Mouse (Mus musculus): ENCODE data around the gene Hadh. TPM values are rescaled to one million over a fixed set of nuclear protein-coding genes. Genes with fewer than 3 reads are reported as not detected.

Hadh gene
- total and polyA plus RNA-seq, 3 experiments: 42.3 to 73.4 (median 46.9) TPM

DNA sequence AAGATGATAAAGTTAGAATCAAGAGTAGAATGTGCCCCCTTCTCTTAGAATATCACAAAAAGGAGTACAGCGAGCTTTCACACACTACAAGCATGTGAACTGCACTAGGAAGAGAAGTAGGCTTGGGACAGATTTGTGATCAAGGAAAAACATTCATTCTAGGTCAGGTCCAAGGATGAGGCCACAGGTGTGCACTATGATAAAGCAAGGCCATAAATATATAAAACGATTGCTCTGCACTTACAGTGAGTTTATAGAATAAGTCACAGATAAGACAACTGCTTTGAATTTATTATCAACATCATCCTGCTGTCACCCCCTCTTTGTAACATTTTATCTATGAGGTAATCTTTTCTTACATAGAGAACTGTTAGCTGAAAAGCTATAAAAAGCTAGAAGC, 20.4 kb upstream of the Hadh start:
- Histone ChIP-seq H3K9me3 (replicated peaks; ENCODE audit: low read length) (no peaks in the 10 kb centered on the region), H3K79me2 (replicated peaks; ENCODE audit: control insufficient read depth, extremely low read depth, insufficient read depth, poor library complexity, severe bottlenecking) (no peaks in the 10 kb centered on the region), H3K27me3 (replicated peaks) (no peaks in the 10 kb centered on the region), H3K4me1 (ENCODE audit: control insufficient read depth in 1 of 2, insufficient read depth in 2 of 2) (peaks cover 20 to 38% of the 10 kb centered on the region in 2 experiments), H3K9ac (ENCODE audit: insufficient read depth, low read depth) (no peak overlapping the region), H3K36me3 (replicated peaks in 1 of 2; ENCODE audit: control insufficient read depth in 1 of 2, insufficient read depth in 1 of 2, low read length in 1 of 2) (no peaks in the 10 kb centered on the region), H3K4me3 (replicated peaks in 1 of 3; ENCODE audit: low read depth in 2 of 3, low read length in 2 of 3, poor library complexity in 1 of 3) (no peak overlapping the region), H3K27ac (ENCODE audit: insufficient read depth, low read depth) (no peak overlapping the region), H3K4me2 (ENCODE audit: insufficient read depth, low read depth, poor library complexity, severe bottlenecking) (no peak overlapping the region)
- DNase-seq (ENCODE audit: extremely low read depth): no peak
- in situ Hi-C loops (cut with MboI; ENCODE audit: low pct_ligation_motif_present, low pct_unique_long_range_greater_than_20kb, low sequenced_read_pairs): no loop called here
- TF ChIP-seq SIN3A (IDR thresholded peaks at IDR 0.05; ENCODE audit: low read length) (no peak), HCFC1 (IDR thresholded peaks at IDR 0.05; ENCODE audit: low read depth, low read length) (no peak), TCF12 (IDR thresholded peaks at IDR 0.05; ENCODE audit: low read depth, low read length) (no peak), TBP (conservative IDR thresholded peaks at IDR 0.05; ENCODE audit: low read depth, low read length) (no peak), BHLHE40 (IDR thresholded peaks at IDR 0.05; ENCODE audit: low read depth, low read length) (no peak), POLR2A (IDR thresholded peaks at IDR 0.05; ENCODE audit: low read depth, low read length) (no peak), GABPA (IDR thresholded peaks at IDR 0.05; ENCODE audit: insufficient replicate concordance, low read depth, low read length) (no peak), USF2 (conservative IDR thresholded peaks at IDR 0.05; ENCODE audit: low read depth, low read length) (no peak), KAT2A (IDR thresholded peaks at IDR 0.05; ENCODE audit: insufficient replicate concordance, low read length) (no peak), MAZ (IDR thresholded peaks at IDR 0.05; ENCODE audit: low read depth, low read length) (no peak), MEF2A (IDR thresholded peaks at IDR 0.05; ENCODE audit: borderline replicate concordance, low read depth, low read length) (no peak), ZC3H11A (IDR thresholded peaks at IDR 0.05; ENCODE audit: low read depth, low read length) (no peak), ZMIZ1 (IDR thresholded peaks at IDR 0.05; ENCODE audit: low read depth, low read length) (no peak), IRF4 (IDR thresholded peaks at IDR 0.05; ENCODE audit: low read depth, low read length) (no peak)
- dilution Hi-C loops (cut with MboI; ENCODE audit: extremely low pct_ligation_motif_present, extremely low pct_unique_long_range_greater_than_20kb, low sequenced_read_pairs): no loop called here

DNA sequence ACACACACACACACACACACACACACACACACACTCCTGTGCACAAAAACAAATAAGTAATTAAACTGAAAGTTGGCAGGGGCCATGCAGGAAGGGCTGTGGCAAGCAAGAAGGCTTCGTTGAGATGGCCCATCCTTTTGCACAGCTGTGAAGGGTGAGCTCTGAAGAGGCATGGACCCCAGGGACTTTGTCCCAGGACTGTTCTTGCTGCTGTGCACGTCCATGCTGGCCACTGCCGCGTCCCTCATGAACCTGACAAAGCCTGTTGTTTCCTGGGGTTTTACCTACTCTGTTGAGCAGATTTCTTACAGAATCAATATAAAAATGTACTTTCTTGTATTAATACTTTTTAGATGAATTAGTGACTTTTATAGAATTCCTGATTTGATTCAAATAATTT, 20.0 kb upstream of the Hadh start:
- in situ Hi-C loops (cut with MboI; ENCODE audit: low pct_ligation_motif_present, low pct_unique_long_range_greater_than_20kb, low sequenced_read_pairs): no loop called here
- Histone ChIP-seq H3K4me1 (ENCODE audit: control insufficient read depth in 1 of 2, insufficient read depth in 2 of 2) (peaks cover 17 to 33% of the 10 kb centered on the region in 2 experiments), H3K79me2 (replicated peaks; ENCODE audit: control insufficient read depth, extremely low read depth, insufficient read depth, poor library complexity, severe bottlenecking) (no peaks in the 10 kb centered on the region), H3K27me3 (replicated peaks) (no peaks in the 10 kb centered on the region), H3K9me3 (replicated peaks; ENCODE audit: low read length) (no peaks in the 10 kb centered on the region), H3K36me3 (replicated peaks in 1 of 2; ENCODE audit: control insufficient read depth in 1 of 2, insufficient read depth in 1 of 2, low read length in 1 of 2) (no peaks in the 10 kb centered on the region), H3K9ac (ENCODE audit: insufficient read depth, low read depth) (no peak overlapping the region), H3K4me3 (replicated peaks in 1 of 3; ENCODE audit: low read depth in 2 of 3, low read length in 2 of 3, poor library complexity in 1 of 3) (no peak overlapping the region), H3K27ac (ENCODE audit: insufficient read depth, low read depth) (no peak overlapping the region), H3K4me2 (ENCODE audit: insufficient read depth, low read depth, poor library complexity, severe bottlenecking) (no peak overlapping the region)
- DNase-seq (ENCODE audit: extremely low read depth): no peak
- TF ChIP-seq MYC (IDR thresholded peaks at IDR 0.05; ENCODE audit: low read depth, low read length): no peak
- dilution Hi-C loops (cut with MboI; ENCODE audit: extremely low pct_ligation_motif_present, extremely low pct_unique_long_range_greater_than_20kb, low sequenced_read_pairs): no loop called here

DNA sequence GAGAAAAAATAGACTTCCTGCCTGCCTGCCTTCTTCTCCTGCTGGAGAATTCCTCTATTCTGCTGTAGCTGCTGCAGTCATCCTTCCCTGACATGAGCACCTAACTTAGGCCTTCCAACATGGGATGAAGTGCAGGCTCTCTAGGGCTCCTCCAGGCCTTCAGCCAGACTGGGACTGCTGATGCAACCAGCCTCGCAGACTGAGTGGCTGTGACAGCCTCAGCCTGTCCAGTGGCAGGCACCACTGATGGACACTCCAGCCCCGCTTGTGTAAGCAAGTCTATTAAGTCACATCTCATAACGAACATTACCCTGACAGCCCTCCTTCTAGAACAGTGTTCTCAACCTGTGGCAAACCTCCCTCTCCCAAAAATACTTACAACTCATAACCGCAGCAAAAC, 2.2 kb upstream of the Hadh start:
- Histone ChIP-seq H3K9ac (ENCODE audit: insufficient read depth, low read depth) (no peak overlapping the region), H3K79me2 (replicated peaks; ENCODE audit: control insufficient read depth, extremely low read depth, insufficient read depth, poor library complexity, severe bottlenecking) (no peaks in the 10 kb centered on the region), H3K4me1 (ENCODE audit: control insufficient read depth in 1 of 2, insufficient read depth in 2 of 2) (peaks cover 0 to 18% of the 10 kb centered on the region in 2 experiments; a peak in 3 of 4 replicates), H3K27ac (ENCODE audit: insufficient read depth, low read depth) (no peak overlapping the region), H3K4me3 (replicated peaks in 1 of 3; ENCODE audit: low read depth in 2 of 3, low read length in 2 of 3, poor library complexity in 1 of 3) (no peak overlapping the region), H3K4me2 (ENCODE audit: insufficient read depth, low read depth, poor library complexity, severe bottlenecking) (no peak overlapping the region), H3K36me3 (replicated peaks in 1 of 2; ENCODE audit: control insufficient read depth in 1 of 2, insufficient read depth in 1 of 2, low read length in 1 of 2) (peaks cover 0 to 3% of the 10 kb centered on the region in 2 experiments), H3K9me3 (replicated peaks; ENCODE audit: low read length) (peaks cover 3% of the 10 kb centered on the region), H3K27me3 (replicated peaks) (no peaks in the 10 kb centered on the region)
- dilution Hi-C loops (cut with MboI; ENCODE audit: extremely low pct_ligation_motif_present, extremely low pct_unique_long_range_greater_than_20kb, low sequenced_read_pairs) (no loop called here), in situ Hi-C loops (cut with MboI; ENCODE audit: low pct_ligation_motif_present, low pct_unique_long_range_greater_than_20kb, low sequenced_read_pairs) (no loop called here)
- DNase-seq (ENCODE audit: extremely low read depth): no peak
- no peak for TF ChIP-seq HCFC1 (IDR thresholded peaks at IDR 0.05; ENCODE audit: low read depth, low read length)
- TF ChIP-seq SMC3 (IDR thresholded peaks at IDR 0.05; ENCODE audit: low read depth, low read length): no peak
- TF ChIP-seq TBP (conservative IDR thresholded peaks at IDR 0.05; ENCODE audit: low read depth, low read length): no peak
- no peak for TF ChIP-seq USF1 (IDR thresholded peaks at IDR 0.05; ENCODE audit: low read depth, low read length)
- no peak for TF ChIP-seq MAX (IDR thresholded peaks at IDR 0.05; ENCODE audit: low read length)
- TF ChIP-seq NRF1 (IDR thresholded peaks at IDR 0.05; ENCODE audit: low read depth, low read length): no peak
- TF ChIP-seq JUND (conservative IDR thresholded peaks at IDR 0.05; ENCODE audit: low read depth, low read length): no peak
- TF ChIP-seq POLR2AphosphoS2 (IDR thresholded peaks at IDR 0.05; ENCODE audit: low read depth, low read length): no peak
- no peak for TF ChIP-seq E2F4 (IDR thresholded peaks at IDR 0.05; ENCODE audit: insufficient replicate concordance, low read depth, low read length)
- no peak for TF ChIP-seq ZNF384 (IDR thresholded peaks at IDR 0.05; ENCODE audit: low read depth, low read length)
- no peak for TF ChIP-seq MEF2A (IDR thresholded peaks at IDR 0.05; ENCODE audit: borderline replicate concordance, low read depth, low read length)
- no peak for TF ChIP-seq CHD1 (IDR thresholded peaks at IDR 0.05; ENCODE audit: low read depth, low read length)
- no peak for TF ChIP-seq ZC3H11A (IDR thresholded peaks at IDR 0.05; ENCODE audit: low read depth, low read length)
- TF ChIP-seq TCF12 (IDR thresholded peaks at IDR 0.05; ENCODE audit: low read depth, low read length): no peak
- no peak for TF ChIP-seq ZMIZ1 (IDR thresholded peaks at IDR 0.05; ENCODE audit: low read depth, low read length)
- no peak for TF ChIP-seq KAT2A (IDR thresholded peaks at IDR 0.05; ENCODE audit: insufficient replicate concordance, low read length)
- TF ChIP-seq MXI1 (IDR thresholded peaks at IDR 0.05; ENCODE audit: low read depth, low read length): no peak
- no peak for TF ChIP-seq ETS1 (conservative IDR thresholded peaks at IDR 0.05; ENCODE audit: low read depth, low read length)

Data from CH12.LX (cell line).